Mouse (Mus musculus) brain, embryonic 18.5 days (tissue): ENCODE data around the gene Gnao1.

Source experiments
- DNase-seq: peaks from one replicate; pipeline ENCODE4 v3.0.0-alpha.2; 2012; ENCODE audit warnings: low read depth, low spot score

The Gnao1 gene

DNA sequence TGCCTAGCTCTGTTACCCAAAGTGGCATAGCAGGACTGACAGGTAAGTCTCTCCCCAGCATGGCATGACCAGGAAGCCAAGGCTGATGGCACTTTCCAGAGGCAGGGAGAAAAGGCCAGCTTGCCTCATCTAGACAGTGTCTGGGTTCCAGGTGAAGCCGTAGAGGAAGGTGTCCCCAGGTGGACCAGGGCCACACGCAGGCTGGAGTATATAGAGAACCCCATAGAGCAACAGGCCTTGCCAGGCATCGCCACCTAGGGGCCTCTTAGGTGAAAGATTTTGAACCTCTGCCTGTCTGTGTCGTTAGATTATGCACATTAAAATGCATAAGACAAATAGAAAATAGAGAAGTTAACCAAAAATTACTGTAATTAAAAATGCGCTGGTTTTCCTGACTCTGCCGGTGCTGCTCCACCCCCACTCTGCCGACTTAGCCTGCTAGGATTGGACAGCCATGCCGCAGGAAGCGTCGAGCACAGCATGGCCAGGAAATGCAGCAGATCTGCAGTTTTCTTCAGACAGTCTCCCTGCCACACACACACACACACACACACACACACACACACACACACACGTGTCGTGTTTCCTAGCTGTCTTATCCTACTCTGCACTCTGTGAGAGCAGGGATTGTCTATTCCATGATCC is 34.2 kb downstream of the Gnao1 start:
- no peak for DNase-seq

DNA sequence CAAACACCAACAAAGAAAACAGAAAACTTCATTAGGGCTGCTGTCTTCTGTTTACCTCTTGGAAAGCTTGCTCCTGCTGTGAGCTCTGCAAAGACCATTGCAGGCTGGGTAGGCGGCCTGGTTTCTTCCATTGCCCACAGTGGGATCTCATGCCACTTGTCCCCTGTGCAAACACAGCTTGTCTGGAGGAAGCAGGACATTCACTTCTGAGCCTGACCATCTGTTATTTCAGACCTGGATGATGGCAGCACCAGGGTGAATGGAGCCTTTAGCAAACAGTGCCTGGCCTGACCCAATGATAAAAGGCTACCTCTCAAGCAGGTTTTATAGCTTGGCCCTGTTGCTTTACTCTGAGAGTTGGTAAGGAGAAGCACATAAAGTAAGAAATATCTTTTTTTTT is 35.4 kb downstream of the Gnao1 start:
- no peak for DNase-seq

DNA sequence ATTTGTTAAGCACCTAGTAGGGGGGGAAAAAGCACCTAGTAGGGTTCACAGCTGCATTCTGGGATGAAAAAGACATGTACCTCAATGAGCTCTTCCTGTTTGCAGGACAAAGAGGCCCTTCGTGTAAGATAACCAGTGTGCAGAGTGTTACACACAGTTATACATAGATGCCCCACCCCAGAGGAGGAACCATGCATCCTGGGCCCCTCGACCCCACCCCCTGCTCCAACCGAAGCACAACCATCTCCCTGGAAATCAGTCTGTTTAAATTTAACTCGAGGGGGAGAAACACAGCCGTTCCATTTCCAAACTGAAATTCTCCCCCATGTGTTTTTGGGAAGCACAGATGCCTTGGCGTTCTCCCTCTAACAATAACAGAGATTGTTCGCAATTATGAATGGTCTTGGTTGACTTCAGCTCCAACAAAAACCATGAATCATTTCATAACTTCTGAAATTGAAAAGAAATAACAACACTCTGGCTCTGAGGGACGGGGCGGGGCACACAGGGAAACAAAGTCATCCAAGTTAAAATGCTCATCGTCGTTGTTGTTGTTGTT is 42.4 kb downstream of the Gnao1 start:
- DNase-seq, result no peak

DNA sequence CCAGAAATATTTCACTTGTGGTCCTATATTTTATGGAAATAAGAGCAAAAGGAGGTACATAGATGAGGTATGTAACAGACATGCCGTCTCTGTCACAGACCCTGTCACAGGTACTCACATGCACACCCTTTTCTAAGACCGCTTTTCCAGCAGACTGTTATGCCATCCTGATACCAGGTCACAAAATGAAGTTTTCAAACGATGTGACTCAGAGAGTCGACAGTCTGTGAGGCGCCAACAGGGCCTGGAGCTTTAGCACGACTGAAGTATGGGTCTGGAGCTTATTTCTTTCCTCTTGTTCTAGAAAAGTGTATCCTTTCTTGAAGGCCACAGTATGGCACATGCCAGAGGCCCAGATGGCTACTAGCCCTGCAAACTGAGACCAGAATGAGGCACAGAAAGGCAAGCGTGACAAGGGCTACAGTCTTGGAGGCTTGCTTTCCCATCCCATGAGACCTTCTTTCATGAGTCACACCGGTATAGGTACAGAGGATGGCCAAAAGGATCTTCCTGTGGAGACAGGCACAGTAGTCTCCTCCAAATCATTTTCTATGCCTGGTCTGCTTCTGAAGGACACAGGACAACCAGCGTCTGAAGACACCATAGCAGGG is 43.2 kb downstream of the Gnao1 start:
- DNase-seq, result no peak

DNA sequence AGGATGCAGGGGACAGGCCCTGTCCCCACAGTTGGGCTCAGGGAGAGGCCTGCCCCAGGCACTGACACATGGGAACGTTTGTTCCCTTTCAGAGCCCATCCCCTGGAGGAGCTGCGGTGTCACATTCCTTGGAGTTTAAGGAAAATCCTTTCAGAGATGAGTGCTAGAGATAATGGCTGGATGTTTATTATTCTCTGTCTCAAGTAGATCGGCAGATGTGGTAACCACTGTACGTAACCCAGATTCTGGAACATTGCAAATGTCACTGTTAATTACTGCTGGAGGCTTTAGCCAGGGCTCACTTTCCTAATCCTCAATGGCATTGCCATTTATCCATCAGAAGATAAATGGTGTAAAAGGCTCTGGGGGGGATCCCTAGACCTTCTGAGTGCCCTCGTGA is 44.9 kb downstream of the Gnao1 start:
- no peak for DNase-seq

DNA sequence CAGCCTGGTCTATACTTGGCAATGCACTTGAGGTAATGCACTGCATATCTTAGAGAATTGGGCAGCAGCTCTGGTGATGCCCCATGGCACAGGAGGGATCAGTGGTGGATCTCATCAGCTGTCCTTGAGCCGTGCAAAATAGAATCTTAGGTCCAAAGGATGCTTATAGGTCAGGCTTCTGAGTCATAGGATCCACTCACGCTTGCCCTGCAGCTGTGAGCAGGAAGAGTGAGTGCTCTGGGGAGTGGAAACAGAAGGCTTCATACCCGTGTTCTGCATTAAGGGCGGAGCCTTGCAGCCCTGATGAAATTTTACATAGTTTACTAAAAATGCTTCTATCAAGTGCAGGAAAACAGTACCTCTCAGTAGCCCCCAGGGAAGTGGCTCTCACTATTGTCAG is 45.5 kb downstream of the Gnao1 start:
- no peak for DNase-seq

DNA sequence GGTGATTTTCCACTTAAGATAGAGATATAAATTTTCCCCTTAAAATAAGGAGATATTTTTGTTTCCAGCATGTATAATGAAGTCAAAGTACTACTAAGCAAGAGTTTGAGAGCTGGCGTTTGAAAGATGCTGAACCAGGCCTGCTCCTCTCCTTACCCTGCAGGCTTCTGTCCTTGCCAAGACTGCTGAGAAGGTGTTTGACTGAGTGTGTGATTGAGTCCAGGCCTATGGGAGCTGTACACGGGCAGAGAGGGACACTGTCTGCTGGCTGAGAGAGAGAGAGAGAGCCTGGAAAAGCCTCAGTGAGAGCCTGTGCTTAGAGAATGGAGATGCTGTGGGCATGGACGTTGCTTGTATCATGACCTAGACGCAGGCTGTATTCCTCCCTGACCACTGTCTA is 47.4 kb downstream of the Gnao1 start:
- no peak for DNase-seq

DNA sequence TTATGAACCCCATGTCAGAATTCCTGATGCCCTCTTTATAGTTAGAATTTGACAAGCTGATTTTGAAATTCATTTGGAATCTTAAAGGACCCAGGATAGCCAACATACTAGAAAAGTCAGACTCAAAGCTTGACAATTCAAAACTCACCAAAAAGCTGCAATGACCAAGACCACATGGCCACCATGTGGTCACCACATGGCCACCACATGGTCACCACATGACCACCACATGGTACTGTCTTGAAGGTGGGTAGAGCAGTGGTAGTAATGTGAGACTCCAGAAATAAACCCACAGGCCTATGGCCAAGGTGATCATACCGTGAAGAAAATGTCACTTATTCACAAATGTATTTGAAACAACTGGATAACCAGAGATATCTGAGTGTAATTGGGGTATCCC is 48.5 kb downstream of the Gnao1 start:
- no peak for DNase-seq

DNA sequence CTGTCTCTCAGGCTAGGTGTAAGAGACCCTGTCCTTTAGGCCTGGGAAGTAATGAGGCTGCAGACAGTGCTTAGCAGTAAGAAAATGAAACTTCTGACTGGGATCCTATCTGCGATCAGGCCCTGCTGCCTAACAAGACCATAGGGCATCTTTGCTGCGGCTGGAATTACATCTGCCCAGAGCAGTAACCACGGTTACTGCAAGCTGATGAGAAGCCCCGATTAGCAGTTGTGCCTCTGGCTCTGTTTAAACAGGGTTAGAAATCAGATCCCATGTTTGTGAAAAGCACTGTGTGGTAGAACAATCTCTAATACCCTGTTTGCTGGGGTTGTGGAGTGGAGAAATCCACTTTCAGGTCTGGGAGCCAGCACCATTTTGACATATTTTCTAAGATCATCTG is 50.3 kb downstream of the Gnao1 start:
- no peak for DNase-seq

DNA sequence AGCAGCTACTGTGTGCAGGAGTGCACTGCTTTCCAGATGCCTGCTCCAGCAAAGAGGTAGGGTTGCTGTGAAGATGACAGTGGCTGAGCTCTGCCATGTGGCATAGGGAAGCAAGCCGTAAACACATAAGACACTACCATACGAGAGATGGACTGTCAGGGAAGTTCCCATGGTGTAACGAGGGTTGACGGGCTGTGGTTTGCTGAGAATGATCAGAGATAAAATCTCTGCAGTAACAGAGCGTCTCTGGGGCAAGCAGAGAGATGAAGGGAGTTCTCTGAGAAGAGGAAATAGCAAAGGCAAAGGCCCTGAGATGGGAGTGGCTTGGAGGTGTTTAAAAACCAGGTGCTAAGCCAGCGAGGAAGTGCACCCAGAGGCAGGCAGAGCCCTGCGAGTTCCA is 54.3 kb downstream of the Gnao1 start:
- DNase-seq, result no peak

DNA sequence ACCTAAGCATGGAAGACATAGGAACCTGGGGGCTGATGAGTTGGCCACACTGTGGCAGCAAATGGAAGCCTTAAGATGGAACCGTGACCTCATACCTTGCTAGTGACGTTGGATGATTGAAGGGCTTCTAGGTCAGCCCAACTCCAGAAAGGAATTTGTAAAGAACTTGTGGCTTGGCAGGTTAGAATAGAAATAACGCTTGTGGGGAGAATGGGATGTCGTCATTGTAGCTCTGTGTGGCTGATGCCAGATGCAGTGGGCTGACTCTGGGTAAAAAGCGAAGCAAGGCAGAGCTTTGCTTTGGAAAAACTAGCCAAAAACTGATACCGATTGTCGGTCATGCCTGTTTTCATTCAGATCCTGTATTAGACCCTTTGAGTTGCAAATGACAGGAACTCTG is 56.5 kb downstream of the Gnao1 start:
- DNase-seq, result no peak

DNA sequence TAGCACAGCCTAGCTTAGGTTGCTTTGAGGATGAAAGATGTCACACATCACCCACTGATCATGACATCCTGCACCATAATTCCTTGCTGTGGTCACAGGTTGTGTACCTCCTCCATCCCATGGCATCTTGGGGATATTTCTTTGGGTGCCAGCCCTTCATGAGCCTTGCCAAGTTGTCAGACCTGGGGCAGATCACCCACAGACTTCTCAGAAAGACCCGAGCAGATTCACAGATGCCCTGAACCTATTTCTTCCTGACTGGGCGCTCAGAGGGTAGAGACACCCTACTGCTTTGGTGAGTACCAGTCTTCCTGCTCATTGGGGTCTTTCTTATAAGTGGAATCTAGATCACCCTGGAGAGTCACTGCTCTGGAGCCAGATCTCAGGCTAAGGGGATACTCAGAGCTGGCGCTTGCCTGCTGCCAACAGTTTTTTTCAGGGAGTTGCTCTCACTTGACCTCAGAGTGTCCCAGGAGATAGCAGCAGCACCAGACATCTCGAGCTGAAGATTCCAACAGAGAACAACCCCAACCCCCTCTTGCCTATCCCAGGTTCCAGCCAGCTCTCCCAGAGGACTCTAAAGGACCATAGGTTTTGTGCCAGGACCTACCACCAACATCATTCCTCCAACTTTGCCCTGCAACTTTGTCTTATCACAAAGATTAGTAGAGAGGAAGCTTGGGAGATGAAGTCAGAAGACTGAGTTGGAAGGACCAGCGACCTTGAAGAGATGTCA is 58.9 kb downstream of the Gnao1 start:
- DNase-seq, result no peak

DNA sequence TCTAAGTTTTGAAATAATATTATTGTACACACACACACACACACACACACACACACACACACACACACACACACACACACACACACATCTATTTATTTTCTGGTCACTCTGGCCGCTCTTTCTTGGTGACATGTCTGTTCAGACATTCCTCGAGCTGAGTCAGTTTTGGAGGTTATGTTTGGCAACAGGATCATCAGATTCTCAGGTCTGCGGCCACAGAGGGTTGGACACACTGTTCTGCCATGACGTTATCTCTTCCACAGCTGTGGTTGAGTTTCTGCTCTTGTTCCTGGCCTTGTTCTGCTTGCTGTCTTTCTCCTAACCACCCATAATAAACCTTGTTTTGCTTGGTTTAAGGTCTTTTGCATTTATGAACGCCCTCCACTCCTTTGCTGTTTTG is 61.5 kb downstream of the Gnao1 start:
- no peak for DNase-seq

DNA sequence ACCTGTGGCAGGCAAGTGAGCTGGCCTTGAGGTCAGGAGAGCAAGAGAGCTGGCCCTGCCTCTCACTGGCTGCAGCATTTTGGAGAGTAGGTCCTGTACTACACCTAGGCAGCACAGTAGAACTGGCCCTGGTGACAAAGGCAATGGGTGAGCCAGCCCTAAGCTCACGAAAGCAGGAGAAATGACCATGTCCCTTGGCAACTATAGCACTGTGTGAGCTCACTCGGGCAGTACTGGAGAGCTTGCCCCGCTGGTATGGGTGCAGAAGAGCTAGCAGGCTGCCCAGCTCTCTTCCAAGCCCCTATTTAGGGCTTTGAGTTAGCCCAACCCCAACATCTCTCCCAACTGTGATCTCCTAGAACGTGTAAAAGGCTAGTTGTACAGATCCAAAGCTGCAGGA is 68.6 kb downstream of the Gnao1 start:
- no peak for DNase-seq

DNA sequence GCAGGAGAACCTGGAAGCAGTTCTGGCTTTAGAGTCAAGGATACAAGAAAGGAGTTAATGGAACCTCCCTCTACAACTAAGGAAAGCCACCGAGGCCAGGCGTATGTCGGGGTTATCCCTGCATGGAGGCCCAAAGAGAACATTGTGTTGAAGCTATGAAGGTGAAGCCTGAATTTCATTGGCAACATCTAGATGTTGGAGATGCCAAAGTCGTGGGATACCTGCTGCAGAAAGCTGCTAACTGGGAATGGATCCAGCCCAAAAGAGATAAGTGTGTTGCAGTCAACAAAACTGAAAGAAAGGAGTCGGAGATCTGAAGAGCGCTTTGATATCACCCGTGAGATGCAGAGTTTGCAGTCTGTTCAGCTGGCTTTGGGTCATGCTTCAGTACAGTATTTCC is 70.2 kb downstream of the Gnao1 start:
- no peak for DNase-seq

DNA sequence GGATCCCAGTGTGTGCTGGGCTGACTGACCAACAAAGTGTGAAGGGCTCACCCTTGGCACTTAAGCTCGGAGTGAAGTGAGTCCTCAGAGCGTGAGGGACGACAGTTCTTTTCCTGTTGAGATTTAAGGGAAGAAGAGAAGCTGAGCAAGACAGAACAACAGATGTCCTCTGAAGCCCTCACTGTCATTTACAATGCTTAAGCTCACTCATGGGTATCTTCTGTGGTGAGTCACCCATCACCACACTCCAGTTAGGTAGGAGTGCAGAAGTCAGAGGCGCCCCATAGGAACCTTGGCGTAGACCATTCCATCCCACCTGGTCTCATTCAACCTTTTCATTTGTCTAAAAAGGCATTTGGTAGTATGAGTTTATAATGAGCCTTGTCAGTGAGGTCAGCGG is 71.6 kb downstream of the Gnao1 start:
- DNase-seq, result no peak

DNA sequence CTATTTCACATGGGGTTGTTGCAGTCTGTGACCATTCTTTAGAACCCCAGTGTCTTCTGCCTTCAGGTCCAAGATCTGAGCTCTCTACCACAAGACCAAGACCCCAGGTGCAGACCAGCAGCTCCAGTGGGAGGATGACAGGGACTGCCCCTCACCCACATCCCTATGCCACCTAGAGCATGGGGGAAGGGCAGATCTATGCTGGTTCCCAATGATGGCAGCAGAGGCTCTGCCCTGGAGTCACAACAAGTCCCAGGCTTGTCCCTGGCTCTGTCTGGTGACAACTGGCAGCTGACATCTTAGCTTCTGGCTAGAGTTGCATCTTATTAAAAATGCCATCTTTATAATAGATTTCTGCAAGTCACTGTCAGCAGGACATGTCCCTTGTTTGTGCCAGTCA is 73.5 kb downstream of the Gnao1 start:
- DNase-seq, result no peak

DNA sequence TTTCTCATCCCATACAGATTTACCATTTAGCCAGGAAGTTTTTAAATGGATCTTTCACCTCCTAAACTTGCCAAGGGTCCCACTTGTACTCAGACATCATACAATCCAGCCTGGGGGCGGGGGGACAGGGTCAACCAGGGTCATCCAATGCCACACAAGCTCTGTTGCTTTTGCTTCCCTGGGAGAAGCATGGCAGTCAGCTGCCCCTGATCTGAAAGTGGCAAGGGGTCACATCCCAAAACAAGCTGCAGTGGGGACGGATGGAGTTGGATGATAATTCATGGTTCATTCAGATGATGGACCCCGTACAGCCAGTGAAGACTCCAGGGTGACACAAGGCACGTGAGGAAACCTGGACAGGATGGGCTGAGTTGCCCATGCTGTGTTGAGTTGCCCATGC is 74.0 kb downstream of the Gnao1 start:
- DNase-seq, result no peak

DNA sequence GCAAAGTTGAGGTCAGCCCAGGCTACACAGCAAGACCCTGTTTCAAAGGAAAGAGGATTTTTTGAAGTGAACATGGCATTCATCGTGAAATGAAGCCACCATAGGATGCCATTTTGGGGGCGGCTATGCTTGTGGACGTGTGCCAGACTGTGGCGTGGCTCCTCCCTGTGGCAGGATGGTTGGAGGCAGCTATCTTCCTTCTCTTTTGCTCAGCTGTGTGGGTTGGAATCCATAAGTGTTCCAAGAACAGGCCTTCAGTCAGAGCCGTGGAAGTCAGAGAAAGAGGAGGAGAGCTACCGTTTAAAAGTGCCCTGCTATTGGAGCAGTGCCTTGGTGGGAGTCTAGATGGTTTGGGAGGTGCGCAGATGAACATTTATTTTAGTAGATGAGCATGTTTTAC is 74.5 kb downstream of the Gnao1 start:
- DNase-seq, result no peak

DNA sequence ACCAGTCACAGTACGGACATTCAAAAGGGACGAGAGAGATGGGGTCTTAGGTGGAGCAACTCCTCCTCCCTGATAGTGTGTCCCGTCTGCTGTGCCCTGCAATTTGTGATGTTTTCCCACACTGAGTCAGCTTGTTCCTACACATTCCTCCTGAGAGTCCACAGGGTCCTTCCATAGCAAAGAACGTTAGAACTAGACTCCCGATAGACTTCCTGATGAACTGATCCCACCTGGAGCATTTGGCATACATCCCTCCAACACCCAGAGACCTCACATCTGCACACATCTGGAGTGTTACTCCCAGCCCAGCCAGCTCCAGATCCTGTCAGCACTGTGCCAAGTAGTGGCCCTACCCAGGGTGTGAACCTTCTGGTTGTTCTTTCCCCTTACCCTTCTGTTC is 76.4 kb downstream of the Gnao1 start:
- no peak for DNase-seq

DNA sequence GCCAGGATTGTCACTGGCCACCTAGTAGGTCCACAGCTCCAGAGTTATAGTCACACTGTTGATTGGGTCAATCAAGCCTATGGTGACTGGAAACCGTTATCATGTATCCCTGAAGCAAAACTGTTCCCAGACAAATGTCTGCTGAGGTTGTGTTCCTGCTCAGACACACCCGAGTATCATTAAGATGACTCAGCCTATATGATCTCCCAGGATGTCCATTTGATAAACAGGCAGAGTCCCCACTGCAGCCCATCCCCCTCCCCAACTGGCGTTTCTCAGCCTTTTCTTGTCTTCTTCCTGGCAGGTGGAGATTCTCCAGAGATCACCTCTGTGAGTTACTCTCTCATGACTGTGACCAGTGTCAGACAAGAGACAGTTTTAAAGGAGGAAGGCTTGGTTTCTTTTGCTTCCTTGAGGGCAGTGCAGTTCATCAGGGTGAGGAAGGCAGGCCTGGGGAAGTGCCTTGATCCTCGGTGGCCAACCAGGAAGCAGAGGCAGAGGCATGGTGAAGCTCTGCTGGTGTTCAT is 78.4 kb downstream of the Gnao1 start:
- DNase-seq, result no peak

DNA sequence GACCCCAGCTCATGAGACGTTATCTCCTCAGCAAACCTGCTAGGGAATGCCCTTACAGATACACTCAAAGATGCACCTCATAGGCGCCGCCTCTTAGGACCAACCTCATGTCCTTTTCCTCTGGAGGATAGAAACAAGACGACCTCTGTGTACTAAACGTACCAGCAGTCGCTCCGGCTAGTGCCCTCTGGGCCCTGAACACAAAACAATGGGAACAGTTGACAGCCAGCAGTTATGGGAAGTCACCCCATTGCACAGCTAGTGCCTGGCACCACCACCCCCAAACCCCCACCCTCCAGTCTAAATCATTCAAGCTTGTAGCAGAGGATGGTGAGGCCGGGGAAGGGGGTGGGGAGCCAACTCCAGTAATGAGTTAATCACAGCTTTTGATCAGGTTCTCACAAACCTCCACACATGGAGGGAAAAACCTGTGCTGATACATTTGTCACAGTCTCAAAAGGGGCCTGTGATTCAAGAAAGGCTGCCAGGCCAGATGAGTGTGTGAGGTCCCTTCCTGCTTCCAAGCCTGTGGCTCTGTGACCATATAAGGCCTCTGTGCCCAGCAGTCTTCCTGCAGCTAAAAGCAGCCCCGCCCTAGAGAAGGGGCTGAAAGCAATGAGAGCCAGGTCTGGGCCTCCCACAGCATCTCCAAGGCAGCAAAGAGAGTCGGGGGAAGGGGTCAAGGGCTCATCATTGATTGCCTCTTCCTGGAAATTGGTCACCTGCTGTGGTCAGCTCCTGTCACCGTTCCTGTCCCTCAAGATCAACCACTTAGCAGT is 79.1 kb downstream of the Gnao1 start:
- DNase-seq, result no peak
